Mouse (Mus musculus) erythroid progenitor cell, adult 5-6 weeks (primary cell): ENCODE results near the gene Tmem91. TPM values are rescaled to one million over a fixed set of nuclear protein-coding genes. Genes with fewer than 3 reads are reported as not detected.

Experiments
- ATAC-seq: replicated peaks from 2 replicates; pipeline ENCODE4 v1.8.0; 2016; ENCODE audit warnings: moderate number of reproducible peaks, mild to moderate bottlenecking, moderate TSS enrichment, inconsistent platforms; ENCODE audit not compliant: poor library complexity, low FRiP score, severe bottlenecking
- total RNA-seq, 2 experiments: library from RNA; stranded (forward) in 1 of 2; stranded (reverse) in 1 of 2; fragments of 150-400 nt in 1 of 2; fragments of 186-747, 209-891 nt in 1 of 2; gene quantifications; 2 replicates each; pipeline versions ENCODE4 v1.2.3 to v1.2.4; 2015 to 2017; ENCODE audit warnings: low replicate concordance in 2 of 2

Gene Tmem91
- total RNA-seq, 2 experiments from 2014 or later, result 4.2 TPM; not detected in 1

- ATAC-seq, result no peak
These were observed 27.4 kb upstream of the Tmem91 start for GRCm38 (mm10) chr7:25702350-25702749.

GRCm38 (mm10) chr7:25700732-25701131, 25.8 kb upstream of the Tmem91 start:
- ATAC-seq, result 0 out of 2 replicates have a peak, but pooled peaks have one; percentile 46

GRCm38 (mm10) chr7:25699851-25700250, 24.9 kb upstream of the Tmem91 start:
- ATAC-seq, result no peak

DNA sequence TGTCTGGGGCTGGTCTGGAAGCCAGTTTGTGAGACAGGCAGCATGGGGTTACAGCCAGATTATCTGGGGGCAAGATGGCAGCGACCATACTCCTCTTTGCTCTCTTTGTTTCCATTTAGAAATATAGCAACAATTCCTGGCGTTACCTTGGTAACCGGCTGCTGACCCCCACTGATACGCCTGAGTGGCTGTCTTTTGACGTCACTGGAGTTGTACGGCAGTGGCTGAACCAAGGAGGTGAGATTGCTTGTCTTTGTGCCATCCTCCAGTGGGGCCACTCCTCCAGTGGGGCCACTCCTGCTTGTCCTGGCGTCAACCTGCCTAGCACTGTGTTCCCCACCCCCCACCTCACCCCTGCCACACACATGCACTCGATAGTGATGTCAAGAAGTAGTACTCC, 19.1 kb upstream of the Tmem91 start:
- ATAC-seq, result no peak

DNA sequence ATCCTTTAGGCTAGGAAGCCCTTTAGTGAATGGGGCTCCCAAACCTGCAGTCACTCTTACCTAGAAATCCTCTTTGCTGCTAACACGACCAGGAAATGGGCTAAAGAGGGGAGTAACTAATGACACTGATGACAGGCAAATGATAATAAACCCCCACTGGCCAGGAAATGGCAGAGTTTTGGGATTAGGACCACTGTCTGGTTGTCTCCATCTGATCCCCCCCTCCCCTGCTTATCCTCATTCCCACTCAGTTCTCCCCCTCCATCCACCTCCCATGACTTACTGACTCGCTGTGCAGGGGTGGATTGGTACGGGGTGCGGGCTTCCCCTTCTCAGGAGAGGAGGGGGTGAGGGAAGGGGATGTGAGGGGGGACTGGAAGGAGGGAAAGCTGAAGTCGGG, 15.1 kb upstream of the Tmem91 start:
- no peak for ATAC-seq

DNA sequence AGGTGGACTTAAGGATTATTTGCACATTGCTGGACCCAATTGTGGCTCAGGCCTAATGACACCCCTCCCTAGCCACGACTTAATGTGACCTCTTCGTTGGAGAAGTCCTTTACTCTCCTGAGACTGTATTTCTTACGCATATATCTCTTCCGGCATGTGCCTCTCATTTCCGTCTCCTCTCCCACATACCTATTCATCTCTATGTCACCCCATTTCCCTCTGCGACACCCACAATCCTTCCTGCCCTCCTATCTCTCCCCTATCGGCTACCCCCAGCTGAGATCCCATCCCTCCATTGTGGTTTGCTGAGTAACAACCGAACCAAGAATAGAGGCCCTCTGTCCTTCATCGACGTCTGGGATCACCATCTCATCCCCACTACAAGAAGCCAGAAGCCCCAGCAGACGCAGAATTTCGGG, 14.6 kb upstream of the Tmem91 start:
- no peak for ATAC-seq

DNA sequence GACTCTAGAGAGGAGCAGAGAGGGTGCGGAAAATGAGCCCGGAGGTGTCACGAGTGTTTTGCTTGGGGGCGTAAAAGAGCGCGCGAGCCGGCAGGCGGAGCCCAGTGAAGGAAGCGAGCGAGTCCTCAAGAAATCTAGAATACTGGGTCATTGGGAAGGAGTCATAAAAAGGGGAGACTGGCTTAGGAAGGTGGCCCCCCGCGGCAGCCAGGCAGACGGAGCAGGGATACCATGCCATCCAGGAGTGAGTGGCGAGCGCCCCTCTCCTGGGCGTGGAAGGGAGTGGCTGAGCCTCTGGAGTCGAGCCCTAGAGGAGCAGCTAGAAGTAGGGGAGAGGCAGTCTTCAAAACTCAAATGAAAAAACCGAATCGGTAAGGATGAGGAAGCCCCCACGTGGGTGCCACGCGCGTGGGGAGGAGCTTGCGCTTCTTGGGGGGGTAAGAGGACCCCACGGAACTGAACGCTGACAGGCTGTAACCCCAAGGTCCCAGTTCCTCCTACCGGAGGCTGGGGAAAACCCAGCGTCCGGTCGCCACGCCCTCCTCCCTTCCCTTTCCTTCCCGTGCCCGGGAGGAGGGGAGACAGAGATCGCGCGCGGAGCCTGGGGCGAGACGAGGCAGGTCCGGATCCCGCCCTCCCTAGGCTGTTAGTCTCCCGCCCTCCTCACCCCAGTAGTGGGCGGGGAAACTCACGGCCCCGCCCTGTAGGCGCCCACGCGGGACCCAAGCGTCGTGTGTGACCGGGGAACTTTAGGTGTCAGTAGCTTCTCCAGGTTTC, 14.0 kb upstream of the Tmem91 start:
- ATAC-seq, result peak; percentile 84

DNA sequence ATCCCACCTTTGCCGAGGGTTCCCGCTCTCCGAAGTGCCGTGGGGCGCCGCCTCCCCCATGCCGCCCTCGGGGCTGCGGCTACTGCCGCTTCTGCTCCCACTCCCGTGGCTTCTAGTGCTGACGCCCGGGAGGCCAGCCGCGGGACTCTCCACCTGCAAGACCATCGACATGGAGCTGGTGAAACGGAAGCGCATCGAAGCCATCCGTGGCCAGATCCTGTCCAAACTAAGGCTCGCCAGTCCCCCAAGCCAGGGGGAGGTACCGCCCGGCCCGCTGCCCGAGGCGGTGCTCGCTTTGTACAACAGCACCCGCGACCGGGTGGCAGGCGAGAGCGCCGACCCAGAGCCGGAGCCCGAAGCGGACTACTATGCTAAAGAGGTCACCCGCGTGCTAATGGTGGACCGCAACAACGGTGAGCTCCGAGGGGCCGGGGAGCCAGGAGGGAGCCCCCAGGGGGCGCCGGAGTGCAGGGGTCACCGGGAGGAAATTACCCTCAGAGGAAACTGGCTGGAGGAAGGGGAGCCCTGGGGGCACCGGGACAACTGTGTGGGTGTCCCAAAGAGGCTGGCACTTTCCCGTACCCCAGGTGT, 12.9 kb upstream of the Tmem91 start:
- peak; percentile 37 for ATAC-seq

DNA sequence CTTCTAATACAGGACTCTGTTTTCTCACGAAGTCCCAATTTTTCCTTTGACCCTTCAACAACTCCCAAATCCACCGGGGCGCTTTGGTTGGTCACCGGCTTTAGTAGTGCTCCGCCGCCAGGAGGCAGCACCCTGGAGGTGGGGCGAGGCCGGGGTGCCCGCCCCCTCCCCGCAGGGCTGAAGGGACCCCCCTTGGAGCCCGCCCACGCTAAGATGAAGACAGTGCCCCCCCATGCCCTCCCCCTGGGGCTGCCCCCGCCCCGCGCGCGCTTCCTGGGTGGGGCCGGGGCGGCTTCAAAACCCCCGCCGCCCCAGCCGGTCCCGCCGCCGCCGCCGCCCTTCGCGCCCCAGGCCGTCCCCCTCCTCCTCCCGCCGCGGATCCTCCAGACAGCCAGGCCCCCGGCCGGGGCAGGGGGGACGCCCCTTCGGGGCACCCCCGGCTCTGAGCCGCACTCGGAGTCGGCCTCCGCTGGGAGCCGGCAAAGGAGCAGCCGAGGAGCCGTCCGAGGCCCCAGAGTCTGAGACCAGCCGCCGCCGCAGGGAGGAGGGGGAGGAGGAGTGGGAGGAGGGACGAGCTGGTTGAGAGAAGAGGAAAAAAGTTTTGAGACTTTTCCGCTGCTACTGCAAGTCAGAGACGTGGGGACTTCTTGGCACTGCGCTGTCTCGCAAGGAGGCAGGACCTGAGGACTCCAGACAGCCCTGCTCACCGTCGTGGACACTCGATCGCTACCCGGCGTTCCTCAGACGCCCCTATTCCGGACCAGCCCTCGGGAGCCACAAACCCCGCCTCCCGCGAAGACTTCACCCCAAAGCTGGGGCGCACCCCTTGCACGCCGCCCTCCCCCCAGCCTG, 11.9 kb upstream of the Tmem91 start, which contains the start of gene Tgfb1:
Tgfb1 (plus strand) TSS at position 323 of the 852 bp plus-strand sequence.
- ATAC-seq, result peak; percentile 36

GRCm38 (mm10) chr7:25685926-25686470, 11.0 kb upstream of the Tmem91 start:
- ATAC-seq, result no peak

- ATAC-seq, result no peak
These were observed 9.7 kb upstream of the Tmem91 start for GRCm38 (mm10) chr7:25684659-25685058.

DNA sequence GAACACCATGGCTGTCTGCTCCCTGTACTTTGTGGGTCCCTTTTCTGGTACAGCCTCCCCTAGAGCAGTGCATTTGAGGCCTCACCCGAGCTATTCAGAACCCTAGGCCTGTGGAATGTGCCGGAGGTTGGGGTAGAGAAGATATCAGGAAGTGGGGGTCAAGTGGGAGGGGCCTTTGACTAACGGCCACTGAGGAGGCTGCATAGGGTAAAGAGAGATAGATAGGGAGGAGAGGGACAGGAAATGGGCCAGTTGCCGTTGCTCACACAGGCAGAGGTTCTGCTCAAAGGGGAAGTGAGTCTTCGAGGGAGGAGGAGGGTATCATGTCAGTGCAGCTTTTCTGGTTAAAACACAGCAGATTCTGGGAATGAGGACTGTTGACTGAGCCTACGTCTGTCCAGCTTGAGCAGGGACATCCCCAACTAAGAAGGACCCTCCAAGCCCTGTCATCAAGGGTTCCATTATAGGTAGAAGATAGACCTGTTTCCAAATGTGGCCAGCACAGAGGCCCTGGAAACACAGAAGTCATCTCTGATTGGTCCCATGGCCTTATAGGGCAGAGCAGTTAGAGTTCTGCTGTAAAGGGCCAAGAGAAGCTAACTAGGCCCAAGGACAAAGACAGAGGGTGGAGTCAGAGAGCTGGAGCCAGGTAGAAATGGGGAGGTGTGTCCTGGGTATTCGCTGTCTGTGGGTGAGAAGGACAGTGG, 8.7 kb upstream of the Tmem91 start:
- ATAC-seq, result no peak

- ATAC-seq, result no peak
These were observed 6.6 kb upstream of the Tmem91 start for GRCm38 (mm10) chr7:25681341-25682231.

- peak; percentile 95 for ATAC-seq
These were observed 5.7 kb upstream of the Tmem91 start, which contains the start of gene B9d2 for GRCm38 (mm10) chr7:25680514-25681258. Gene B9d2 (plus strand): TSS chr7:25680780.

GRCm38 (mm10) chr7:25679971-25680370, 5.0 kb upstream of the Tmem91 start:
- ATAC-seq, result no peak

GRCm38 (mm10) chr7:25677013-25677412, 2.0 kb upstream of the Tmem91 start:
- no peak for ATAC-seq

DNA sequence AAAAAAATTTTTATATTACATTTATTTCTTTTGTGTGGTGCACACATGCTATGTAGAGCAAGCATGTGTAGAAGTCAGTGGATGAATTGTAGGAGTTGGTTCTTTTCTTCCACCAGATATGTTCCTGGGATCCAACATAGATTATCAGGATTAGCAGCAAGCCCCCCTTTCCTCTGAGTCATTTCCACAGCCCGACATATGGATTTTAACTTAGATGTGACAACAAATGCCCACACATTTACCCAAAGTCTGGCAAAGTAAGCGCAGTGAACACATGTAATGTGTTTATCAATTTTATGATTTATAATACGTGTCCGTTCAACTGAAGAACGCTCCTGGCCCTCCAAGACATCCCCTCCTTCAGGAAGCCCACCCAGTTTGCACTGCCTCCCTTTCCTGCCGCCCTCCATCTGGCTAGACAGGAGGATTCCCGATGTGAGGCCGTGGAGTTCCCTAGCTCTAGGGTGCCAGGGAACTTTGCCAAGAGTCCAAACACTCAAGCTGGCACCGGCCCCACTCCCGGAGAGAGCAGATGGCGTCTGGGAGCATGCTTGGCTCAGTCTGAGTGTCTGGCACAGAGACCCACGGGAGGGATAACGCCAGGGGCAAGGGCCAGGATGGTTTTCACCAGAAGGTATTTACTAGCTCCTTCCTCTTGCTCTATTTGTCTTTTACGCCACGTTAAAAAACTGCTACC, 1.3 kb upstream of the Tmem91 start:
- ATAC-seq, result no peak
